Mouse (Mus musculus) heart, adult 9 months (tissue): ENCODE data around the gene Galnt12.

ENCODE experiments used
- DNase-seq, 2 experiments: peaks; one replicate each; pipeline ENCODE4 v3.0.0; 2022; ENCODE audit warnings: low spot score in 2 of 2

Galnt12 gene

DNA sequence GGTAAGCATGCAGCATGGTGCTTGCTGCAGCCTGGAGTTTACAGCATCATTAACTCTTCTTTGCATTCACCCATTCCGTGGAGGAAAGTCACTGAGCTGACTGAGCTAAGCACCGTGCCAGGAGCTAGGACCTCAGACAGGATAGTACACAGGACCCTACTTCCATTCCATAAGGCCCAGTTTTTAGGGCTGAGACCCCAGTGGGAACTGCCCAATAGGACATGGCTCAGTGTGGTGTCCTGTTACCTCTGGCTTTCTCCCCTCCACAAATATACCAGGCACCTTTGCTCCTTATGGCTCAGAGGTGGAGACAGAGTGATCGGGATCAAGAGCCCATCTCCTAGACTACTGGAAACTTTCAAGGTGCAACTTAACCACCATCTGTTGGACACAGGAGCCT is 59.1 kb downstream of the Galnt12 start:
- DNase-seq = no peak

DNA sequence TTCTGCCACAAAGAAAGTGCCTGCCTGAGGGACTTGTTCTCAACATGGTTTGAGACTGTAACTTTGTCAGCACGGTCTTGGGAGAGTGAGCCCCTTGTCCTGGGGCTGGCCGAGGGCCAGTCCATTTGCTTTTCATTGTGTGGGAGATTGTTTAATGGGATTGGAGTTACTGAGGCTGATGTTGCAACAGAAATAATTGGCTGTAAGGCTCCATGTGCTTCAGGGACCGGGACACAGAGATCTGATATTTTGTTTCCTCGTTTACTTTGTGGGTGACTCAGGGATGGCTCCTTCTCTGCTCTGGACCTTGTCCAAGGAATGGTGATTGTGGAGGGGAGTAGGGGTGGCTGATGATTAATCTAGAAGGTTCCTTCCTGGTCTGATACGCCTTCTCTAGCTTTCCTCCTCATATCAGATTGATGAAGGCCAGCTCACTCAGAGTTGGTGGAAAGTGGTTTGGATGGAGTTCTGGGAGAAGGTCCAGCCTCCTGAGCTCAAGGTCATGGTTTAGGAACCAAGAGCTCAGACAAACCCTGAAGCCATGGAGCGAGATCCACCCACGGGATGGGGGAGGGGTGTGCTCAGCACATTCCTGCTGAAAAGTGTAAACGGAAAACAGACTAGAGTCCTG is 60.0 kb downstream of the Galnt12 start:
- peak; percentile 77 for DNase-seq

GRCm38 (mm10) chr4:47161103-47161755 is 69.5 kb downstream of the Galnt12 start:
- DNase-seq = no peak

DNA sequence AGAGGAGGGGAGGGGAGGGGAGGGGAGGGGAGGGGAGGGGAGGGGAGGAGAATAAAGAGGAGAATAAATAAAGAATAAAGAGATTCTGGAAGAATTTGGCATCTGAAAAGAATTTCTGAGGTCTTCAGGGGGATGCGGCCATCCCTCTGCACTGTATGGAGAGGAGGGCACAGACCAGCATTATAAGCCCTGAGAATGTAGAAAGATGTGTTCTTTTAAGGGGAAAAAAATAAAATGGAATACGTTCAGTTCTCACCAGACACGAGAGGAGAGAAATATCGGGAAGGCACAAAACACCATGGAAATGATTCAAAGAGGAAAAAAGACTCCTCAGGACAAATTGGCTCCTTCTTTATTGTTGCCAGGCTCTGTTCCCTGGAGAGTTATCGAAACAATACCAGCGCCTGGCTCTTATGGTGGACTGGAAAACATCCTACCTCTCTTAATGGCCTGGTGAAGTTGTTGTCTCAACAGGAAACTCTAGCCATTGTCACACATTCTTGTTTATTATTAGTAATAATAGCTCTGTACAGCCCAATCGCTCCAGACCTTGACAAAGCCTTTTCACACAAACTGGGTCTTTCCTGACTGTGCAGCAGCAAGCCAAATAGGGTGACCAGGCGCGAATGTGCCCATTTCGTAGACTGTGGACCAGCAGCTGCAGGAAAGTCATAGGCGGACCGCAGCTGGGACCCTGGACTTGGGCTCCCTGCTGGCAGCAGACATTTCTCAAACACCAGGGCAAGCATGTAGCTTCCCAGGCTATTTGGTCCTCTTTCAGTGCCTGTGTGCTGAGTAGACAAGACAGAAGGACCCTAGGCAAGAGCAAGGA is 70.3 kb downstream of the Galnt12 start:
- peak in 1 of 2 experiments; percentile 49 for DNase-seq

DNA sequence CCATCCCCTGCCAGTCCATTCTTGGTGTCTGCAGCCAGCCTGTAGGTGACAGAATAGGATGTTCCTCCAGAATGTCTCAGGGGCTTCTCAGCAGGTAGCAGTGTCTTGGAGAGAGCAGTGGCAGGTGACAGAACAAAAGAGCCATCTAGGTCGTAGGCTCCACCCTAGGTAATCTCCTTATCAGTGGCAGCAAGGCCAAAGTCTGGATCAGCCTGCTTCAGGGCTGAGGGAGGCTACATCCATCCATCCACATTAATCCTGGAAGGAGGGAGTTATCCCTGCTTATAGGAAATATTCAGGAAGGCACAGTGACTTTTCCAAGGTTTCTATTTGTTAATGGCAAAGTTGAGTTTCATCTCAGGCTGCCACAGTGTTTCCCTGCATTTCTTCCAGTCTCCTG is 80.6 kb downstream of the Galnt12 start:
- no peak for DNase-seq
